Mouse (Mus musculus): ENCODE data around the gene Myo1d.

The Myo1d gene

DNA sequence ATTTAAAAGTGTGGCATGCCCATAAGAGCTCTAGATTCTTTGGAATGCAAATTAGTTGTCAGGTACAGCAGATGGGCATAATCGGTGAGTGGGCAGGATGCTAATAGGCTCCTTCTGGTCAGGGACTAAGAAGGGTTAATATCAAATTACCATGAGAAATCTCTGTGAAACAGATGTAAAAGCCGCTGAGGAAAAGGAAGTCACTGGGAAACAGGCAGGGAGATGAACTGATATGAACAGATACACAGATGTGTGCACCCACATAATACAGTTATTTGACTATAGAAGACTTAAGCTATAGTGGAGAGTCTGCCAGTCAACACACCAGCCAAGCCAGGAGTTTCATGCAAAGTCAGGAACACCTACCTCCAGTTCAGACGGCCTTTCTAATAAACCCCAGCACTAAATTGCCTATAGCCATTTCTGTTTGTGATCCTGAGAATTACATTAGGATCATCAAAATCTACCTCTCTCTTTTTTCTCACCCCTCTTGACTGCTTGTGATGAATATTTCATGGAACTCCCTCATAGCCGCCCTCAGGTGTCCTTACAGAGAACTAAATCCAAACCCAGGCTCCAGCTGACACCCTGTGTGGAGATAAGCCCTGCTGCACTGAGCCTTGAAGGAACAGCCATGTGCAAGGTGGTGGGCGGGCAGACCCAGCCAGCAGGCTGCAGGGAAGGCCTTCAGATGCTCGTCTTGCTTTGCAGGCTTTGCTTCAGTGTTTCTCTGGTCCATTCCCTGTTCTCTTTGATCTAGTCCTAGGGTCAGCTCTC is 164.7 kb downstream of the Myo1d start:
- no peak for DNase-seq (ENCODE audit: low read depth, low spot score)

DNA sequence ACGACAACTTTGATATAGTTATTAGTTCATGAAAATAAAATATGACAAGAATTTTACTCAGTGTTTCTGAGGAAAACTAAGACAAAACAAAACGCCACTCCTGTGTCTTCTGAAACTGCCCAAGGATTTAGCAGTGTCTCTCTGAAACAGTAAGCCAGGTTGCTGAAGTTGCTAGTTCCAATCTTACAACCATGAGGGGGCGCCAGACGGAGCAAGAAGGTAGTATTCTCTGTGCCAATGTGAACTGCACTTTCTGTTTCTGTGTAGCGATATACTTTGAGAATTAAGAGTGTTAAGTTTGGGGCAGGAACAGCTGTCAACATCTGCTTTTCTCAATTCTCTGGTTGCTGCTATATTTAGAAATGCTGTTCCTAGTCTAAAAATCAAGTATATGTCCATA is 165.4 kb downstream of the Myo1d start:
- DNase-seq (ENCODE audit: low read depth, low spot score), result no peak

DNA sequence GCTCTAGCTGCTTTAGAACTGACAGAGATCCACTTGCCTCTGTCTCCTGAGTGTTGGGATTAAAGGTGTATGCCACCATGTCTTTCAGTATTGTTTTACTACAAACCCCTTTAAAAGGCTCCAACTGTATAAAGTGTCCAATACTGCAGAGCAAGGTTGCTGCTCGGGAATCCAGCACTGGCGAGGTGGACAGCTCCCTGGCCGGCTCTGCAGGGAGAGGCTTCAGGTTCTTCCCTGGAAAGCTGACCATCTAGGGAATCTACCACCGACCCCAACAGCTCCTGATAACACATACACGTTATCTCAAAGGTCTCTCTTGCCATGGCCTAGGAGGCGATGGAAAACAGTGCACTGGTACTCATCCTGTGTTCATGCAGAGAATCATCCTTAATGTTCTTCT is 166.3 kb downstream of the Myo1d start:
- DNase-seq (ENCODE audit: low read depth, low spot score), result no peak

DNA sequence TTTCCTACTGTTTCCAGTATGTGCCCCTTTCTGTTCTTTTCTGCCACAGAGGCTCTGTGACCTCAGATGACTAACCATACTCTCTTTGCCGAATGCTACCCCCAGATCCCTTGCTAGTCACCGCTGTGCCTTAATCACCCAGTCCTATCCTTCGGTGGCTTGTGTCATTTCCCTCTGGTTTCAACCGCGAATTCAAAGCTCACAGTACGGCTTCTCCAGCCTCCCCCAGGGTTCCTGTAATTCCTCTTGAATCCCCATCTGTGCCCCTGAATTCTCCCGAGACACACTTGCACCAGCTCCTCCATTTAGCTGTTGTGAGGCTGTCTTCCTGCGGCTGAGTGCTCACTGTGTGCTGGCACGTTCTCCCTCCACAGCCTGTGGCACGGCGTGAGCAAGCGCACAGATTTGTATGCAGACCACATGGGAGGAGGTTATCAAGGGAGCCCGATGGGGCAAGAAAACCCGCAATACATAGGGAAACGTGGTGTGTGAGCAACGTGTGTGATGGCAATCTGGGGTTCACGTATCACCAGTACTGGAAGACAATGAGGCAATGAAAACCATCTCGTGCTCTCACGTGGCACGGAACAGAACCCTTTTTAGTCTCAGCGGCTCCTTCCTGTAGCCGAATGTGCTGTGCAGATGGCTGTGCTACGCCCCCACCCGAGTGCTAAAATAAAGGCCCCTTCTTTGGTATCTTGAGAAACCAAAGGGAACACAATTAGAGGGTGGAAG is 177.0 kb downstream of the Myo1d start:
- no peak for DNase-seq (ENCODE audit: low read depth, low spot score)

DNA sequence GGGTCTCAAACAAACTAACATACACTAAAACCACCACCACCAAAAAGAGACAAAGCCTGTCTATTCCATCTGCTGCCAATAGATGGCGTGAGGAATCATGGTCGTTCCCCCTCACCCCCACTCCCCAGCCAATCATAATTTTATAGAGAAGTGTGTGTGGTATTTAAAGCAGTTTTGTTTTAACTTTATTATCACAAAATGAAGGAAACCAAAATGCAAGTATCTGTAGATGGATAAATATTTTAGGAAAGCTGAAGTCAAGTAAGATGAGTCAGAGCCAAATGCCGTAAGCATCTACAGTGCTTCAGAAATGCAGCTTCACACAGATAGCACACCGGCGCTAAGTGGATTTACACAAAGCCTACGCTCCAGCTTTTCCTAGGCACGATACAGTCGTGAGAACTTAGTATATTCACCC is 177.8 kb downstream of the Myo1d start:
- DNase-seq (ENCODE audit: low read depth, low spot score), result no peak

DNA sequence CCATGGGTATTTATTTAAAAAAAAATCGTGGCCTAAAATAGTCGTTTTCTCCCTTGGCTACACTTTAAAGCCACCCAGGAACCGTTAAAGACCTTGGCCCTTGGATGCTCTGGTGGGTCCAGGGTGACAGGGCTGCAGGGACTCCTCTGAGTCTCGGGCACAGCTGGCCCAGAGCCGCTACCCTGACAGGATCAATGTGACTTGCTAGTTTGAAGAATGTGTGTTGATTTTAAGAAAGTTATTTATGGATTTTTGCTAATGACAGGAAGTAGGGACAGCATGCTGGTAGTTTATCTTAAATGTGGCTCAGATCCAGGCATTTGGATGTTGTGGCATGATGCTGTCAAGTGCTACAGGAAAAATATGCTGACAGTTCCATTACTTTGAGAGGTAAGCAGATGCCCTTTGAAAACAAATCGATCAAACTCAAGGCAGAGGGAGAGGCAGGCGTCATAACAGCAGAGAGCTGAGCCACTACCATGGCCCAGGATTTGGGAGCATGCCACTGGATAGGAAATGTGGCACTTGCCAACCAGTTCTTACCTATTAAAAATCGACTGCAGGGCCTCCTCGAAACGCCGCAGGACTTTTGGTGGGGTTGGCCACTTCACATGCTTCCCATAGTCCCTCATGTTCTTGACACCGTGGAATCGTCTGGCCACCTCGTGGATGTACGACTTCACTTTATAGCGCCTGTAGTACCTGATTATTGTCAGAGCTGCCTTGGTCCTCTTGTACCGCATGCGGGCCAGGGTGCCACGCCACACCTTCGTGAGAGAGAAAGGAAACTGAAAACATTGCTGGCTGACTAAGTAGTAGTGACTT is 178.6 kb downstream of the Myo1d start:
- DNase-seq (ENCODE audit: low read depth, low spot score), result no peak

DNA sequence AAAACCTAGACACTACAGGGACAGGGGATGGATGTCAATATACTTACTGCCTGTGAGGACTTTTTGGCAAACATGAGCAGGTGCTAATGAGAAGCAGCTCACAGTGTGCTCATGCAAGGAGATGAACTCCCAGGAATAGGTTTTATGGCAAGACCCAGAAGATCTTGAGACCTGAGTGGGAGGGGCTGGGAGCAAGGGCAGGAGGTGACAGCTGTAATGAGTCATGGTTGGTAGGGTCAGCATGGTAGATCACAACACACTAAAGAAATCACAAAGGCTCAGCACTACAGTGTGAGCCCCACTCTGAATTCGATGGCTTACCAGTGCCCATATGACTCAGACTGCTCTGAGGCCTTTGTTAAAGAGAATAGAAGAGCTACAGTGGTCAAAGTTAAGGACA is 184.3 kb downstream of the Myo1d start:
- DNase-seq (ENCODE audit: low read depth, low spot score), result no peak

DNA sequence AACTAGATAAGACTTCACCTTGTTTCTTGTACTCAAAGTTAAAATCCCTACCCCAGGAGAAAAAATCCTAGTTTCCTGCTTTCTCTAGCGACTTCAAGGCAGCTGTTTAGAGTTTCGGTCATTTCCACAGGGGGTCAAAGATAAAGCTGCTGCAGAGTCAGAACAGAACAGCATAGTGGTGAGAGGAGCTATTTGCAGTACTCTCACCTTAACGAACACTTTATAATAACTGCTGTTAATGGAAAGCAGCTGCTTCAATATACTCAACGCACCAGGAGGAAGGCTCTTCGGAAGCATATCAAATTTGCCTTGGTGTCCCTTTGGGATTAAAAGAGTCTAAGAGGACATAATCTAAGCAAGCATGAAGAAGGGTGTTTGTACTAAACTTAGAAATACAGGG is 190.4 kb downstream of the Myo1d start:
- DNase-seq (ENCODE audit: low read depth, low spot score), result no peak

DNA sequence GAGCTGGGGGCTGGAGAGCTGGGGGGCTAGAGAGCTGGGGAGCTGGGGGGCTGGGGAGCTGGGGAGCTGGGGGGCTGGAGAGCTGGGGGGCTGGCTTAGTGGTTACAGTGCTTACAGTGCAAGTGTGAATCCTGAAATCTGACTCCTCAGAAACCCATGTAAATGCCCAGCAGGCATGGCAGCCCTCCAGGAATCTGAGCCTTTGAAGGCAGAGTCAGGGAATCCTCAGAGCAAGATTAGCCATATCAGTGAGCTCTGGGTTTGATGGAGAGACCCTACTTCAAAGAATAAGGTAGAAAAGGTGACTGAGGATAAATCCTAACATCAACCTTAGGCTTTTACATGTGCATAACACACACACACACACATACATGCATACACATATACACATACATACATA is 194.1 kb downstream of the Myo1d start:
- DNase-seq (ENCODE audit: low read depth, low spot score), result no peak

DNA sequence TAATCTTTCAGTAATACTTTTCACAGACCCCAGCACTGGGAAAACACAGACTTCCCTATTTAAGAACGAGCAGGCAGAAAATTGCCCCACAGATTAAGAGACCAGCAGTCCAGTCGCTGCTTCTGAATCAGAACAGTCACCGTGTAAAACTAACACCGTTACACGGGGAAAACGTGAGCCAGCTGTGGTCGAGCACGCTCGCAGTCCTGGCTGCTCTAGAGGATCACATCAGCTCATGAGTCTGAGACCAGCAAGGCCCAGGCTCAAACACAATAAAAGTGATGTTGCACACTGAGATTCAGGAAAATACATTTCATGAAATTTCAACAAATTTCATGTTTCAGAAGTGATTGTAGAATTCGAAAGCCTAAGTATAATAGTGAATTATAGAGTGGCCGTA is 194.6 kb downstream of the Myo1d start:
- no peak for DNase-seq (ENCODE audit: low read depth, low spot score)

DNA sequence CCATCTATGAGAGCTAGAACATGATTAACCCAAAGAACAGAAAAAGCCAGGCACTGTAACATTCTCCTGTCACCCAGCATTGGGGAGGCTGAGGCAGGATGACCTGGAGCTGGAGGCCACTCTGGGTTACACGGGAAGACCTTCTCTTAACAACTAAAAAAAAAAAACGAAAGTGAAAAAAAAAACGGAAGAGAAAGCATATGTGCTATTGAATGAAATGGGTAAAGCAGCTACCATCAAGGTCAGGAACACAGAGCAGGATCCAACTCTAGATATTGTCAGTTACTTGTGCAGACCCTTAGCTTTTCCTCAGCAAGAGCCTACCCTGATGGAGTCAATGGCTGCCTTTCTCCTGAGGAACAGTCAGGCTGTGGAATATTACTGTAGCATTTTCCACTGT is 199.3 kb downstream of the Myo1d start:
- DNase-seq (ENCODE audit: low read depth, low spot score), result no peak

DNA sequence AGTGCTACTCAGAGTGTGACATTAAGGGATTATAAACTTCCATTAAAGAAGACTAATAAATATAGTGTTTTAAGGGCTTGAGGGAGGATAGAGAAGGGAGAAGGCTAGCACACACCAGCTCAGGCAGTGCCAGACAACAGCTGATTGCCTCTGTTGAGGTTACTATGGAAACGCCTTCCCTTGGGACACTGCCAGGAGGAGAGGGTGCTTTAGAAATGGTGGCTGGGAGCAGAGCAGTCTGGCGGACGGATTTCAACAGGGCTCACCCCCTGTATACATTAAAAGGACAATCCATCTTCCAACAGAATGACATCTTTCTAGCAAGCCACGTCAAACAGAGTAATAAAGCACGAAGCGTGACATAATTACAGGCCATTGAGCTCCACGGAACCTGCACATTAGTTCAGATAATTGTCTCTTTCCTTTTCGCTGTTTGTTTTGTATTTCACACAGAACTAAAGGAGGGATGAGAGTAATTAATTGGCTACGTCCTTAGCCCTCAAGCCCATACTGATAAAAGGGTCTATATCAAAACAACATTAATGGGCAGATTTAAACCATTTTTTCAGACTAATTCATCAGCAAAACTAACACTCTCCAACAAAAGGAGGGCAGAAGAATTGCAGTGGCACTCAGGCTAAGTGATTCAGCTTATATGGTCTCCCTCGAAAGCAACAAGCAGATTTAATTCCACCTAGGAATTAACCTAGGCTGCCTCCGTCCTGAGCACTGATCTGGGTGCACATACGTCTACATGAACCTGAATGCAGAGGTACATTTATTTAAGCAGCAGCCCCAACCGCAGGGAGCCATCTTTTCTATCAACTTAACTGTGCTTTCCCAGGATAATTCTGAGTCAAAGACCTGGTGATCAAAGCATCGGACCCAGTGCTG is 201.8 kb downstream of the Myo1d start:
- DNase-seq (ENCODE audit: low read depth, low spot score), result peak; percentile 45

DNA sequence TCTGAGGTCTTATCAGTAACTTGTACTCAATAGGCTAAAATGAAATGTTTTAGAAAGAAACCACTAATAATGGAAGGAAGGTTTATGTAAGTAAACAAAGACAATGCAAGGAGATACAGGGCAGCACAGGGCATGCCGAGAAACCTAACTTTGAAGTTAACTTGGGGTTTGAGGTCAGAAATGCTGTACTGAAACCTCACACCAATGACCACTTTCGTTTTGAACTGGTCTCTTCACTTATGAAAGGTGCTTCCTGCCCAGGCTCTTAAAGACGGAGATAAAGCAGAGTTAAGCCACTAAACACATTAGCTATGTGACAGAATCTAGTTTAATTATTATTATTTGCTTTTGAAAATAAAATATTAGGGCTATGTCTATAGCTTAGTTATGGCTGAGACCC is 204.0 kb downstream of the Myo1d start:
- no peak for DNase-seq (ENCODE audit: low read depth, low spot score)

DNA sequence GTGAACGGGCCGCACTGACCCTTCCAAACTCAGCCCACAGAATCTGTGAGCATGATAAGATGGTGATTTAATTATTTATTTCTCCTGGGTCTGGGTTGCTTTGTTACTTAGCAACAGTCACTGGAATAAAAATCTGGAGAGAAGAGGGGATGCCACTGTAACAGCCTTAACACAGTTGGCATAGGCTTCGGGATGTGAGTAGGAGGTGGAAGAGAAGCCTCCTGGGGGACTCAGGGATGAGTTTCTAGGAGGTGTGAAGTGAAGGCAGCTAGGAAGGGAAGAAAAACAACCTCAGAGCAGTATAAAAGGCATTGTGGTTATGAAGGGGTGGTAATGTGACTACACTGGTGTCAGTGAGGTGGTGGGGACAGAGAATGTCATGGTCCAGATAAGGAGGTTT is 213.5 kb downstream of the Myo1d start:
- DNase-seq (ENCODE audit: low read depth, low spot score), result no peak

DNA sequence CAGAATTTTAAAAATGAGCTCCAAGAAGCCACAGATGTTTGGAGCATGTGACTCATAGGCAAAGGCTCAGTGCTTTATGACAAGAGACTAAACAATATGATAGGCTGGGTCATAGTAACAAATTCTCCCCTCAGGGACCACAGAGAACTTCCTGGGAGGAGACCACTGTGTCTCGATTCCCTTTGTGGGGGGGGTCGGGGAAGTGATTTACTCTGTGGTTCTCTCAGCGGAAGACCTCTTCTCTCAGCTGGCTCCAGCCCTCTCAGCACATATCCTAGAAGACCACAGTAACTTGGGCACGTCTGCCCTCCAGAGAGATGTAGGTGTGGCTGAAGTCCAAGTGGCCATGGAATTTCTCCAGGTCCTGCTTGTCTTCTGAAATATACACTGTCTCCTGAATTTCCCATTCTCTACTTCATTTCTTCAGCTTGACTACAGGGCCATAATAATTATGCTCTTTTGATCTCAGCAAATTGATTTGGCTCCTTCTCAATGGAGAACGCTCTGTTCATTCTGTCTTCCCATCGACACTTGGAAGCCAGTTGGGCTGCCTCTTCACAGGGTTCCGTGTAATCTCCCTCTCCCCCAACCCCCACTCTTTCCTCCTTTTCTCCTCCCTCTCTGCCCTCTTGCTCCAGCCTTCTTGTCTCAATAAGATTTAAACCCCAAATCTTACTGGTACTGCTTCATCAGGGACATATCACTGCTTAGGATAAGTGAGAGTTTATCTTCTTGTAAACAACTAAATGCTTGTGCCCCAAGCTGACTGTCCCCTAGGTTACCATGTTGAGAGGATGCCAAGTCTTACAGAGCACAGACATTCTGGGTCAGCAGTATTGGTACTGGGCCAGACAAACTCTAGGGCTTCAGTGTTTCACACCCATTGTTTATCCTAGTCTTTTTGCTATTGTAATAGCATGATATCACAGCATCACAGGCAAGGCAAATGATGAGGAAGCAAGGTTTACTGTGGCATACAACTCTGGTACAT is 214.6 kb downstream of the Myo1d start:
- DNase-seq (ENCODE audit: low read depth, low spot score), result no peak

DNA sequence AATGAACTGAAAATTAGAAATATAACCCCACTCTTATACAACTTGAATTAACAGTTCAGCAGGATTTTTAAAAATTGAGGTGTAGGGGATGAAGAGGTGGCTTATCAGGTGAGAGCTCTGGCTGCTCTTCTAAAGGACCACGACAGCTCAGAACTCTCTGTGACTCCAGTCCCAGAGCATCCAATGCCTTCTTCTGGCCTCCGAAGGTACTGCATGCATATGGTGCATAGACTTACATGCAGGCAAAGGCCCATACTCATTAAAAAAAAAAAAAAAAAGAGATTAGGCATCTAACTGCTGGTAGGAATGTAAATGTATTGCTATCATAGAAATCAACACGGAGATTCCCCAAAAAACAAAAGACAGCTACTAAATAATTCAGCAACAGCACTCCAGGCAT is 217.3 kb downstream of the Myo1d start:
- no peak for DNase-seq (ENCODE audit: low read depth, low spot score)

DNA sequence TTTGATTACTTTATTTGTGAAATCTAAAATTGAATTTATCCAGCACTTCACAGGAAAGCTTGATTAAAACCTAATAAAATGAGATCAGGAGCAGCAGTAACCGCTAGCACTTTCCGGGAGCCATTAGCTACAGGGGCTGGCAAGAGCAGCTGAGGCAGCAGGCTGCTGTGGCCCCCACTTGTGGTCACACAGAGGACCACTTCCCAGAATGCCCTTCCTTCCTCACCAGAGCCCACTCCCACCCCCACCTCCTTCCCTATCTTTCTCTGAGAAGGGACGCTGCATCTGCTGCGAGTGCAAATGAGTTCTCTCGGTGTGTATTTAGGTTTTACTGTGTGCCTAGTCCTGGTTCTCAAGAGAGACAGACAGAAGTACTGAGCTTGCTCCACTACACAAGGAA is 219.1 kb downstream of the Myo1d start:
- no peak for DNase-seq (ENCODE audit: low read depth, low spot score)

DNA sequence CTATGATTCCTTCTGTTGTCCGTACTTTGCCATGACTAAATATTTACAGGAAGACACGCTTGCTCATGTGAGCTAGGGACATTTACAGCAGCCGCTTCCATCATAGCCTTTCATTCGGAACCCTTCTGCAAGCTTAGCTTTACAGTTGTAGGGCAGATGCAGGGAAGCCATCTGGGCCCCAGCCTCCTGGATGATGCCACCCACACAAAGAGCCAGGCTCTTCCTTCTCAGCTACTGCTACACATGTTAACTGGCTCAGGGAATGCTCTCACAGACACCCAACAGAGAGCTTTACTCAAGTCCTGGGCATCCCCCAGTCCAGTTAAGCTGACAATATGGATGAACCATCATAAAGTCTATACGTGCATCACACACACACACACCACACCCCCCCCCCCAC is 224.4 kb downstream of the Myo1d start:
- no peak for DNase-seq (ENCODE audit: low read depth, low spot score)

DNA sequence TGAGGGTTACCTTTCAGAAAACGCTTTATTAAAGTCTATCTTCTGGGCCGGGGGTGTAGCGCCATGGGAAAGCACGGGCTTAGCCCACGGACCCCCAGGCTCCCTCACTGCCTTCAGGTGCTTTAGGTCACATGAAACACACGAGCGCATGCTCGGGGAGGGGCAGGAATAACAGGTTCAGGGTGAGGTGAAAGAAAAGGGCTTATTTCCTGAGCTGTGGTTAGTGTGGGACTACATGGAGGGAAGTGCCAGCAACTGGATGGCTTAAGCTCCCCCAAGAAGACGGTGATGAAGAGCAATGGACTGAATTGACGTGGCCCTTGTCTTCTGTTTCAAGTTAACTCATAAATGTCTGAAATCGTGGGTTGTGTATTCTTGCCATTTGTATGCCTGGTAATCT is 226.8 kb downstream of the Myo1d start:
- DNase-seq (ENCODE audit: low read depth, low spot score), result no peak

DNA sequence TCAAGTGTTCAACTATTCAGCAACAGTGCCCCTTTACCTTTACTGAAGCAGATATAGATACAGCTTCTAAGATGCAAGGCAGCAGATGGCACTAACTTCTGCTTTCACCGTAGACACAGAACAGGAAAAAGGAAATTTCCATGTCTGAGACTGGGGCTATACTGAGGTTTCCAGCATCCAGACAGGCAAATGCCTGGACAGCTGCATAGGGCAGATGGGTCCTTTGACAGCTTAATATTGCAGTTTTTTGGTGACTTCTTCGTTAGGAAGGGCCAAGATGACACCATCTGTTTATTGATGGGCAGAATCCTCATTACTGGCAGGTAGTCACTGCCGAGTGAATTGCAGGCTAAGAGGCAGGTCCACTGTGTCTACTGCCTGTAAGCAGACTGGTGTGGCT is 228.2 kb downstream of the Myo1d start:
- no peak for DNase-seq (ENCODE audit: low read depth, low spot score)

Measured in retina, adult 2 months (tissue).